Mouse (Mus musculus) c-Kit-negative CD71-positive TER-119-positive erythroid progenitor cells, embryonic 14.5 days (primary cell): ENCODE data around the gene Zfpl1.
"Not testable (repeated sequence)": the region's sequence is repeated elsewhere in the genome, so short reads cannot be mapped to it uniquely, and the experiment has no call there.

ENCODE experiments used
- DNase-seq: peaks from one replicate; pipeline ENCODE4 v3.0.0-alpha.2; 2013; ENCODE audit warnings: low read depth, low spot score

Gene Zfpl1

GRCm38 (mm10) chr19:6084478-6085248, at the start of gene Zfpl1, which contains the start of gene Cdca5:
Zfpl1 (minus strand) TSS chr19:6084956.
Cdca5 (plus strand) TSS chr19:6084983.
- peak; percentile 98 for DNase-seq

- DNase-seq, result not testable (repeated sequence)
Measured at GRCm38 (mm10) chr19:6133197-6133596, 48.4 kb upstream of the Zfpl1 start.

GRCm38 (mm10) chr19:6132171-6132827, 47.5 kb upstream of the Zfpl1 start:
- peak; percentile 65 for DNase-seq

GRCm38 (mm10) chr19:6130414-6131128, 45.8 kb upstream of the Zfpl1 start:
- DNase-seq, result not testable (repeated sequence)

- peak; percentile 96 for DNase-seq
Measured at GRCm38 (mm10) chr19:6127760-6128341, 43.1 kb upstream of the Zfpl1 start, which contains the start of gene Snx15. Snx15 (minus strand) TSS chr19:6128304.

- no peak for DNase-seq
Measured at GRCm38 (mm10) chr19:6126789-6127580, 42.2 kb upstream of the Zfpl1 start.

- DNase-seq, result peak; percentile 77
Measured at GRCm38 (mm10) chr19:6126289-6126688, 41.5 kb upstream of the Zfpl1 start.

- DNase-seq, result no peak
Measured at GRCm38 (mm10) chr19:6124898-6125297, 40.1 kb upstream of the Zfpl1 start.

GRCm38 (mm10) chr19:6123330-6123729, 38.6 kb upstream of the Zfpl1 start:
- DNase-seq, result no peak

- no peak for DNase-seq
Measured at GRCm38 (mm10) chr19:6121761-6122160, 37.0 kb upstream of the Zfpl1 start.

GRCm38 (mm10) chr19:6118677-6119185, 34.0 kb upstream of the Zfpl1 start:
- DNase-seq, result no peak

- DNase-seq, result peak; percentile 85
Measured at GRCm38 (mm10) chr19:6117986-6118676, 33.4 kb upstream of the Zfpl1 start, which contains the start of gene Sac3d1. Sac3d1 (minus strand) TSS chr19:6118650.

GRCm38 (mm10) chr19:6117346-6117985, 32.7 kb upstream of the Zfpl1 start:
- DNase-seq, result no peak

GRCm38 (mm10) chr19:6116113-6116850, 31.5 kb upstream of the Zfpl1 start:
- no peak for DNase-seq

- no peak for DNase-seq
Measured at GRCm38 (mm10) chr19:6113116-6113515, 28.4 kb upstream of the Zfpl1 start.

- no peak for DNase-seq
Measured at GRCm38 (mm10) chr19:6105586-6105985, 20.8 kb upstream of the Zfpl1 start, which contains the start of gene Naaladl1. Naaladl1 (plus strand) TSS chr19:6105782.

GRCm38 (mm10) chr19:6104476-6104875, 19.7 kb upstream of the Zfpl1 start:
- no peak for DNase-seq

GRCm38 (mm10) chr19:6102169-6102853, 17.6 kb upstream of the Zfpl1 start:
- peak; percentile 46 for DNase-seq
